Mouse (Mus musculus): ENCODE data around the gene Lipc.

Gene Lipc

GRCm38 (mm10) chr9:70830844-70831529, 121.0 kb downstream of the Lipc start:
- H3K9me3 ChIP-seq (ENCODE audit: low read length), result no peaks in the 10 kb centered on the region; the same call in 1 of the 2 replicates
- H3K27me3 ChIP-seq (ENCODE audit: insufficient read depth, low read length), result no peaks in the 10 kb centered on the region
- TF ChIP-seq POU5F1 (IDR thresholded peaks at IDR 0.05; ENCODE audit: borderline replicate concordance, low read length) (no peak), NANOG (IDR thresholded peaks at IDR 0.05; ENCODE audit: borderline replicate concordance, low read length) (no peak), CTCF (conservative IDR thresholded peaks at IDR 0.05; ENCODE audit: low read length) (no peak)
- H3K36me3 ChIP-seq (ENCODE audit: insufficient read depth, low read length), result no peaks in the 10 kb centered on the region
- H3K4me3 ChIP-seq (replicated peaks; ENCODE audit: low read length), result no peak overlapping the region
- H3K4me1 ChIP-seq (replicated peaks; ENCODE audit: low read depth, low read length), result peaks cover 13% of the 10 kb centered on the region

GRCm38 (mm10) chr9:70829784-70830488, 122.1 kb downstream of the Lipc start:
- Histone ChIP-seq H3K27me3 (ENCODE audit: insufficient read depth, low read length) (no peaks in the 10 kb centered on the region), H3K4me1 (replicated peaks; ENCODE audit: low read depth, low read length) (peaks cover 12% of the 10 kb centered on the region), H3K9me3 (ENCODE audit: low read length) (no peaks in the 10 kb centered on the region; the same call in 1 of the 2 replicates), H3K36me3 (ENCODE audit: insufficient read depth, low read length) (no peaks in the 10 kb centered on the region), H3K4me3 (replicated peaks; ENCODE audit: low read length) (no peak overlapping the region)
- TF ChIP-seq CTCF (conservative IDR thresholded peaks at IDR 0.05; ENCODE audit: low read length) (no peak), POU5F1 (IDR thresholded peaks at IDR 0.05; ENCODE audit: borderline replicate concordance, low read length) (no peak)

- TF ChIP-seq POU5F1 (IDR thresholded peaks at IDR 0.05; ENCODE audit: borderline replicate concordance, low read length) (no peak), NANOG (IDR thresholded peaks at IDR 0.05; ENCODE audit: borderline replicate concordance, low read length) (no peak), CTCF (conservative IDR thresholded peaks at IDR 0.05; ENCODE audit: low read length) (no peak)
- no peaks in the 10 kb centered on the region for H3K36me3 ChIP-seq (ENCODE audit: insufficient read depth, low read length)
- no peaks in the 10 kb centered on the region for H3K9me3 ChIP-seq (ENCODE audit: low read length)
- H3K4me3 ChIP-seq (replicated peaks; ENCODE audit: low read length), result no peak overlapping the region
- no peaks in the 10 kb centered on the region for H3K27me3 ChIP-seq (ENCODE audit: insufficient read depth, low read length)
- H3K4me1 ChIP-seq (replicated peaks; ENCODE audit: low read depth, low read length), result no peaks in the 10 kb centered on the region
Measured at GRCm38 (mm10) chr9:70827911-70828310, 124.1 kb downstream of the Lipc start.

GRCm38 (mm10) chr9:70824103-70824502, 127.9 kb downstream of the Lipc start:
- Histone ChIP-seq H3K36me3 (ENCODE audit: insufficient read depth, low read length) (no peaks in the 10 kb centered on the region), H3K9me3 (ENCODE audit: low read length) (no peaks in the 10 kb centered on the region), H3K4me1 (replicated peaks; ENCODE audit: low read depth, low read length) (peaks cover 27% of the 10 kb centered on the region), H3K4me3 (replicated peaks; ENCODE audit: low read length) (no peak overlapping the region), H3K27me3 (ENCODE audit: insufficient read depth, low read length) (peaks cover 11% of the 10 kb centered on the region)
- TF ChIP-seq POU5F1 (IDR thresholded peaks at IDR 0.05; ENCODE audit: borderline replicate concordance, low read length), result no peak
- no peak for TF ChIP-seq NANOG (IDR thresholded peaks at IDR 0.05; ENCODE audit: borderline replicate concordance, low read length)
- no peak for TF ChIP-seq CTCF (conservative IDR thresholded peaks at IDR 0.05; ENCODE audit: low read length)

GRCm38 (mm10) chr9:70818739-70819138, 133.3 kb downstream of the Lipc start:
- Histone ChIP-seq H3K4me1 (replicated peaks; ENCODE audit: low read depth, low read length) (peaks cover 73% of the 10 kb centered on the region), H3K27me3 (ENCODE audit: insufficient read depth, low read length) (peaks cover 19% of the 10 kb centered on the region), H3K9me3 (ENCODE audit: low read length) (no peaks in the 10 kb centered on the region), H3K4me3 (replicated peaks; ENCODE audit: low read length) (peak overlapping the region; percentile 29; the same call in 1 of the 2 replicates), H3K36me3 (ENCODE audit: insufficient read depth, low read length) (no peaks in the 10 kb centered on the region)
- 0 out of 2 replicates have a peak, but pooled peaks have one; percentile 6 for TF ChIP-seq NANOG (IDR thresholded peaks at IDR 0.05; ENCODE audit: borderline replicate concordance, low read length)
- TF ChIP-seq POU5F1 (IDR thresholded peaks at IDR 0.05; ENCODE audit: borderline replicate concordance, low read length), result no peak
- TF ChIP-seq CTCF (conservative IDR thresholded peaks at IDR 0.05; ENCODE audit: low read length), result no peak

- peak overlapping the region; percentile 2; the same call in 1 of the 2 replicates for H3K4me3 ChIP-seq (replicated peaks; ENCODE audit: low read length)
- TF ChIP-seq NANOG (IDR thresholded peaks at IDR 0.05; ENCODE audit: borderline replicate concordance, low read length), result peak; percentile 89
- TF ChIP-seq POU5F1 (IDR thresholded peaks at IDR 0.05; ENCODE audit: borderline replicate concordance, low read length), result no peak
- H3K4me1 ChIP-seq (replicated peaks; ENCODE audit: low read depth, low read length), result peaks cover 73% of the 10 kb centered on the region
- no peaks in the 10 kb centered on the region for H3K9me3 ChIP-seq (ENCODE audit: low read length)
- peaks cover 19% of the 10 kb centered on the region for H3K27me3 ChIP-seq (ENCODE audit: insufficient read depth, low read length)
- no peaks in the 10 kb centered on the region for H3K36me3 ChIP-seq (ENCODE audit: insufficient read depth, low read length)
Measured at GRCm38 (mm10) chr9:70817396-70817795, 134.6 kb downstream of the Lipc start.

- Histone ChIP-seq H3K9me3 (ENCODE audit: low read length) (no peaks in the 10 kb centered on the region), H3K36me3 (ENCODE audit: insufficient read depth, low read length) (no peaks in the 10 kb centered on the region), H3K27me3 (ENCODE audit: insufficient read depth, low read length) (peaks cover 19% of the 10 kb centered on the region), H3K4me3 (replicated peaks; ENCODE audit: low read length) (peak overlapping the region; percentile 2), H3K4me1 (replicated peaks; ENCODE audit: low read depth, low read length) (peaks cover 67% of the 10 kb centered on the region)
- TF ChIP-seq POU5F1 (IDR thresholded peaks at IDR 0.05; ENCODE audit: borderline replicate concordance, low read length), result no peak
- TF ChIP-seq CTCF (conservative IDR thresholded peaks at IDR 0.05; ENCODE audit: low read length), result no peak
- no peak for TF ChIP-seq NANOG (IDR thresholded peaks at IDR 0.05; ENCODE audit: borderline replicate concordance, low read length)
Measured at GRCm38 (mm10) chr9:70816701-70817305, 135.2 kb downstream of the Lipc start.

- Histone ChIP-seq H3K27me3 (ENCODE audit: insufficient read depth, low read length) (0 out of 2 replicates have a peak, but pooled peaks cover 3% of the 10 kb centered on the region), H3K4me1 (replicated peaks; ENCODE audit: low read depth, low read length) (peaks cover 41% of the 10 kb centered on the region), H3K9me3 (ENCODE audit: low read length) (no peaks in the 10 kb centered on the region), H3K36me3 (ENCODE audit: insufficient read depth, low read length) (no peaks in the 10 kb centered on the region), H3K4me3 (replicated peaks; ENCODE audit: low read length) (no peak overlapping the region)
- TF ChIP-seq POU5F1 (IDR thresholded peaks at IDR 0.05; ENCODE audit: borderline replicate concordance, low read length) (no peak), NANOG (IDR thresholded peaks at IDR 0.05; ENCODE audit: borderline replicate concordance, low read length) (no peak), CTCF (conservative IDR thresholded peaks at IDR 0.05; ENCODE audit: low read length) (no peak)
Measured at GRCm38 (mm10) chr9:70812551-70812950, 139.5 kb downstream of the Lipc start.

Measured in E14TG2a.4 (cell line).